Mouse (Mus musculus): ENCODE results near the gene Atp6v1c2.

GRCm38 (mm10) chr12:17296899-17297298, 32.3 kb downstream of the Atp6v1c2 start:
- TF ChIP-seq CTCF (IDR thresholded peaks at IDR 0.05; ENCODE audit: borderline replicate concordance, control insufficient read depth, extremely low read depth, insufficient read depth, low read length, poor library complexity) (no peak), POLR2A (IDR thresholded peaks at IDR 0.05; ENCODE audit: control insufficient read depth, extremely low read depth, insufficient read depth, low read length, poor library complexity) (no peak)
